Mouse (Mus musculus): ENCODE results near the gene Mvk. TPM values are rescaled to one million over a fixed set of nuclear protein-coding genes. Genes with fewer than 3 reads are reported as not detected.

Mvk gene
- total RNA-seq, 2 experiments from 2014 or later = 18.9 to 22.8 TPM

Small RNA genes within 50 kb of the gene (microRNA-seq; reads per million reads assigned to microRNA genes)
- not detected for gene Mir7027

Other genes with a start within 250 kb of the Mvk start
- not detected for gene Foxn4, start 170.5 kb upstream of the Mvk start, total RNA-seq (2021)
- under 1 TPM; 0.84 to 0.97 TPM for gene Myo1h, start 155.1 kb upstream of the Mvk start, total RNA-seq (2021)
- gene Kctd10, start 63.8 kb upstream of the Mvk start, total RNA-seq (2021) = 10 to 100 TPM; 63.5 to 69.7 TPM
- gene Ube3b, start 63.7 kb upstream of the Mvk start, total RNA-seq (2021) = 10 to 100 TPM; 65.9 to 79.5 TPM
- gene Mmab, start 209 bp upstream of the Mvk start, total RNA-seq (2021) = 10 to 100 TPM; 15.2 to 17.5 TPM
- gene Fam222a, start 123.7 kb downstream of the Mvk start, total RNA-seq (2021) = 10 to 100 TPM; 29.5 to 56.8 TPM
- 1 to 10 TPM; 2.8 to 2.9 TPM for gene Trpv4, start 214.2 kb downstream of the Mvk start, total RNA-seq (2021)
- gene Gltp, start 246.7 kb downstream of the Mvk start, total RNA-seq (2021) = 10 to 100 TPM; 31.2 to 38.3 TPM